Mouse (Mus musculus) megakaryocyte, adult 5-6 weeks (primary cell): ENCODE measurements around the gene Qsox2. TPM values are rescaled to one million over a fixed set of nuclear protein-coding genes. Genes with fewer than 3 reads are reported as not detected.

Experiments used
- ATAC-seq: 2 replicates; pipeline ENCODE4 v1.8.0; 2016; ENCODE audit warnings: mild to moderate bottlenecking, inconsistent platforms; ENCODE audit not compliant: poor library complexity, severe bottlenecking
- total RNA-seq, 2 experiments: library from RNA; stranded (forward) in 1 of 2; stranded (reverse) in 1 of 2; fragments of 153-499, 151-499 nt in 1 of 2; fragments of 221-1000, 200-1000 nt in 1 of 2; gene quantifications; 2 replicates each; pipeline versions ENCODE4 v1.2.3 to v1.2.4; 2015 to 2017

Qsox2 gene
- total RNA-seq, 2 experiments from 2014 or later, result 2.5 to 3.5 TPM

GRCm38 (mm10) chr2:26170376-26170775 is 66.9 kb downstream of the Qsox2 start:
- ATAC-seq, result no peak

- no peak for ATAC-seq
These were observed 68.3 kb downstream of the Qsox2 start for GRCm38 (mm10) chr2:26168843-26169579.

- no peak for ATAC-seq
These were observed 70.4 kb downstream of the Qsox2 start for GRCm38 (mm10) chr2:26166890-26167289.

Other genes starting within 250 kb of the Qsox2 start
- gene Ubac1, start 215.8 kb downstream of the Qsox2 start, total RNA-seq (2015), result 39.8 TPM in 2 replicates
- 19.0 and 20.9 TPM in 2 replicates for gene Ubac1, start 215.8 kb downstream of the Qsox2 start, total RNA-seq (2017)
- 2.1 and 3.0 TPM in 2 replicates for gene Nacc2, start 114.3 kb downstream of the Qsox2 start, total RNA-seq (2015)
- 1.7 and 3.6 TPM in 2 replicates for gene Nacc2, start 114.3 kb downstream of the Qsox2 start, total RNA-seq (2017)
- not detected in 2 replicates for gene Lhx3, start 29.2 kb downstream of the Qsox2 start, total RNA-seq (2015)
- gene Lhx3, start 29.2 kb downstream of the Qsox2 start, total RNA-seq (2017), result not detected in 2 replicates
- gene Ccdc187, start 57.0 kb upstream of the Qsox2 start, total RNA-seq (2015), result not detected in 2 replicates
- gene Ccdc187, start 57.0 kb upstream of the Qsox2 start, total RNA-seq (2017), result not detected in 2 replicates
- 1.9 and 2.4 TPM in 2 replicates for gene Gpsm1, start 78.0 kb upstream of the Qsox2 start, total RNA-seq (2015)
- 2.2 and 4.0 TPM in 2 replicates for gene Gpsm1, start 78.0 kb upstream of the Qsox2 start, total RNA-seq (2017)
- 4.4 and 5.8 TPM in 2 replicates for gene Dnlz, start 114.6 kb upstream of the Qsox2 start, total RNA-seq (2015)
- 5.1 TPM in 2 replicates for gene Dnlz, start 114.6 kb upstream of the Qsox2 start, total RNA-seq (2017)
- 42.6 and 45.3 TPM in 2 replicates for gene Card9, start 123.4 kb upstream of the Qsox2 start, total RNA-seq (2015)
- gene Card9, start 123.4 kb upstream of the Qsox2 start, total RNA-seq (2017), result 141 and 169 TPM in 2 replicates
- gene Snapc4, start 143.1 kb upstream of the Qsox2 start, total RNA-seq (2015), result 6.1 and 10.7 TPM in 2 replicates
- gene Snapc4, start 143.1 kb upstream of the Qsox2 start, total RNA-seq (2017), result 12.2 and 13.3 TPM in 2 replicates
- gene Entr1, start 151.8 kb upstream of the Qsox2 start, total RNA-seq (2015), result 62.2 and 76.5 TPM in 2 replicates
- gene Entr1, start 151.8 kb upstream of the Qsox2 start, total RNA-seq (2017), result 60.4 and 63.4 TPM in 2 replicates
- gene Pmpca, start 151.8 kb upstream of the Qsox2 start, total RNA-seq (2015), result 26.4 and 27.1 TPM in 2 replicates
- gene Pmpca, start 151.8 kb upstream of the Qsox2 start, total RNA-seq (2017), result 35.0 and 38.5 TPM in 2 replicates
- 13.2 and 17.0 TPM in 2 replicates for gene Inpp5e, start 171.7 kb upstream of the Qsox2 start, total RNA-seq (2015)
- gene Inpp5e, start 171.7 kb upstream of the Qsox2 start, total RNA-seq (2017), result 7.8 and 10.4 TPM in 2 replicates
- gene Sec16a, start 207.7 kb upstream of the Qsox2 start, total RNA-seq (2015), result 41.6 and 43.9 TPM in 2 replicates
- 31.1 and 34.6 TPM in 2 replicates for gene Sec16a, start 207.7 kb upstream of the Qsox2 start, total RNA-seq (2017)